Mouse (Mus musculus) layer of hippocampus, adult 6 months (tissue): ENCODE data around the gene Cherp. TPM values are rescaled to one million over a fixed set of nuclear protein-coding genes. Genes with fewer than 3 reads are reported as not detected.

Experiments
- long read RNA-seq, 2 experiments: library from polyadenylated mRNA; unstranded; transcript quantifications; one replicate each; pipeline ENCODE4 v2.0.0; 2019 to 2020
- microRNA-seq: library from miRNA; unstranded; fragments of <30 nt; microRNA quantifications from one replicate; pipeline ENCODE4 v1.2.0, GENCODE M21; 2020
- polyA plus RNA-seq: library from polyadenylated mRNA; unstranded; fragments of <200 nt; fragmentation: Nextera tagmentation; gene quantifications from 2 replicates; pipeline ENCODE4 v1.2.3, GENCODE M21; 2021

Gene Cherp
- polyA plus RNA-seq = 29.2 and 34.8 TPM in 2 replicates
- long read RNA-seq, experiment 1, partial matches to known transcripts = 7 of 11 reads
- long read RNA-seq, experiment 1, other reads (novel, unspliced or antisense) = 2 of 11 reads
- long read RNA-seq, experiment 2, transcript Cherp-207 (18 exons, 3,646 nt) = major isoform, 66 of 105 reads
- long read RNA-seq, experiment 2, partial matches to known transcripts = 26 of 105 reads
- long read RNA-seq, experiment 2, other reads (novel, unspliced or antisense) = 11 of 105 reads

GRCm38 (mm10) chr8:72474826-72475546 lies at the start of gene Cherp:
Cherp (minus strand) TSS chr8:72475226.

GRCm38 (mm10) chr8:72491680-72492621 lies 16.9 kb upstream of the Cherp start, which contains the start of gene Slc35e1:
Slc35e1 (minus strand) TSS chr8:72492614.

GRCm38 (mm10) chr8:72443338-72443993 lies 31.6 kb downstream of the Cherp start, which contains the start of the genes Calr3 and 1700030K09Rik:
Calr3 (minus strand) TSS chr8:72443870.
1700030K09Rik (plus strand) TSS chr8:72443880.

GRCm38 (mm10) chr8:72421362-72422335 lies 53.4 kb downstream of the Cherp start, which contains the start of gene Eps15l1:
Eps15l1 (minus strand) TSS chr8:72421460.

Small RNA genes lying within 50 kb of the gene (microRNA-seq; reads per million reads assigned to microRNA genes)
- gene Mir7068 = 3.7 reads per million, percentile 12 among the genes with 10 or more reads in this experiment

Other genes with a start within 250 kb of the Cherp start
- 92.6 and 104 TPM in 2 replicates for gene Ap1m1, start 235.2 kb downstream of the Cherp start, polyA plus RNA-seq
- 8.9 and 9.6 TPM in 2 replicates for gene Gm10282, start 170.0 kb downstream of the Cherp start, polyA plus RNA-seq
- gene Klf2, start 156.2 kb downstream of the Cherp start, polyA plus RNA-seq = 0.63 and 0.69 TPM in 2 replicates
- 18.8 and 19.3 TPM in 2 replicates for gene Eps15l1, start 53.8 kb downstream of the Cherp start, polyA plus RNA-seq
- gene Calr3, start 31.4 kb downstream of the Cherp start, polyA plus RNA-seq = 1.4 and 1.8 TPM in 2 replicates
- 6.5 and 6.7 TPM in 2 replicates for gene 1700030K09Rik, start 31.3 kb downstream of the Cherp start, polyA plus RNA-seq
- gene Slc35e1, start 17.4 kb upstream of the Cherp start, polyA plus RNA-seq = 4.5 and 4.7 TPM in 2 replicates
- 3.1 and 4.5 TPM in 2 replicates for gene Med26, start 73.0 kb upstream of the Cherp start, polyA plus RNA-seq
- 104 and 112 TPM in 2 replicates for gene Smim7, start 95.9 kb upstream of the Cherp start, polyA plus RNA-seq
- gene Tmem38a, start 96.8 kb upstream of the Cherp start, polyA plus RNA-seq = 92.6 and 100 TPM in 2 replicates
- gene Nwd1, start 171.5 kb upstream of the Cherp start, polyA plus RNA-seq = 5.3 and 6.9 TPM in 2 replicates
- 50.3 and 53.4 TPM in 2 replicates for gene Sin3b, start 248.1 kb upstream of the Cherp start, polyA plus RNA-seq